Mouse (Mus musculus) midbrain, embryonic 10.5 days (tissue): ENCODE measurements at regions not wholly inside any gene's neighbourhood (a gene's known extent, or its start where the extent isn't known, plus 50 kb on each side); places are given as distances from the start of the nearest gene placed in this dataset.
A peak's percentile ranks its signal among the peaks of the same experiment; 100 is the strongest.

ENCODE experiments used
- DNase-seq: peaks from one replicate; pipeline ENCODE4 v3.0.0-alpha.2; 2017; ENCODE audit warnings: low spot score
- H3K27ac ChIP-seq: fragments of 300-500 bp; sonication (generic); replicated peaks from 2 replicates; pipeline ENCODE4 v1.5.1; 2016; ENCODE audit warnings: mild to moderate bottlenecking
- H3K27me3 ChIP-seq: fragments of 300-500 bp; sonication (generic); 2 replicates; pipeline ENCODE4 v1.6.1; 2016; ENCODE audit warnings: low read depth, mild to moderate bottlenecking; ENCODE audit not compliant: poor library complexity, severe bottlenecking
- H3K36me3 ChIP-seq: fragments of 300-500 bp; sonication (generic); 2 replicates; pipeline ENCODE4 v1.6.1; 2016; ENCODE audit warnings: mild to moderate bottlenecking, moderate library complexity
- H3K4me1 ChIP-seq: fragments of 300-500 bp; sonication (generic); 2 replicates; pipeline ENCODE4 v1.6.1; 2016
- H3K4me3 ChIP-seq: fragments of 300-500 bp; sonication (generic); 2 replicates; pipeline ENCODE4 v1.5.1; 2016; ENCODE audit warnings: mild to moderate bottlenecking, moderate library complexity
- H3K9me3 ChIP-seq: fragments of 300-500 bp; sonication (generic); replicated peaks from 2 replicates; pipeline ENCODE4 v1.6.1; 2016; ENCODE audit warnings: mild to moderate bottlenecking
- WGBS: fragments of 180-500 bp; shearing (Covaris S2); methylation state at CpG from one replicate; pipeline ENCODE4 v1.1.7; 2016; 5-methylcytosine and 5-hydroxymethylcytosine counted together

DNA sequence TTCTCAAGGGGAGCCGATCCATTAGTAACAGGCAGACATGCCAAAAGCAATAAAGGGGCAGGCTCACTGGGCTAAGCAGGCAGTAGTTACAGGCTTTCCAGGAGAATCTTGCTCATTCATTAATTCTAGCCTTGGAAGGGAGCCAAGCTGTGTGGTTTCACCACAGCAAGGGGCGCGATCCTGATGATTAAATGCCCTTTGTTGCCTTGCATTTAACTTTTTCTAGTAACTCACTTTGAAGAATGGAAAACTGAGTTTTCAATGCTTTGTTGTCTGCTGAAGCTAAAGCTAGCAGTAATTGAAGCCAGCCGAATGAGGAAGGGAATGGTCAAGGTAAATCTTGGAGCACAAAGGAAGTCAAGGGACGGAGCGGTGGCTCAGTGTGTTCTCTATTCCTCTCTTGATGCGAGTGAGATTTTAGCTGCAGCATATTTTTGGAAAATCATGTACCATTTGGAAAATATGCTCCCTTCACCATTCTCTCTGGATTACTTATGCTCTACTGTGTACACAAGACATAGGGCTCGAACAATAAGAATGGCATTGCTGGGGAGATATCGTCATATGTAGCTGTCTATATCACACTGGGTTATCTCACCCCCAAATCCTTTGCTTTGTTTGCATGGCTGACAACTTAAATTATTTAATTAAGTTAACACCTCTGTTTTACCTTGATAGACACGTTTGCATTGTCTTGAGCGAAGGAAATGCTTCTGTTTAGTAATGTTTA is 1399.4 kb downstream of the Slc22a22 start:
- WGBS: 63% methylated on average over 11 of the region's 11 CpGs
- no peak overlapping the region for H3K4me3 ChIP-seq
- H3K27ac ChIP-seq: peak overlapping the region; percentile 57; the same call in 1 of the 2 replicates

DNA sequence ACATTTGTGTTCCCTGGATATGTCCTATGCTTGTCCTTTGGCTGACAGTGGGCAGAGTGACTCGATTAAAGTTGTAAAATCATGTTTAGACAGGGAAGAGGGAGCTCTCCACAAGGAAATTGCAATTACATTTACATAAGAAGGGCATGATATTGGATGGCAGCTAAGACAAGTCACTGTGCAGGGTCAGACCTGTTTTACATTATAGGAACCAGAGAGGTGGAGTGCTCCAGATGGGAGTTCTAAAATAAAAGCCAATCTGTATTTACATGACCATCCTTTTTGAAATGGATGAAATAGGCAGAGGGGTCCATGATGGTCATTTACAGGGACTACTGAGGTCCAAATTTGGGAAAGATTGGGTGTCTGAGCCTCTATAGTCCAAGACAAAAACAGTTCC is 1400.3 kb downstream of the Slc22a22 start:
- WGBS: 72% methylated on average over 1 of the region's 1 CpGs

More for the DNA sequence above, 1399.4 kb downstream of the Slc22a22 start:
- no peaks in the 10 kb centered on the region for H3K36me3 ChIP-seq
- peak; percentile 19 for DNase-seq
- H3K4me1 ChIP-seq: peaks cover 8% of the 10 kb centered on the region
- H3K9me3 ChIP-seq: no peaks in the 10 kb centered on the region
- H3K27me3 ChIP-seq: no peaks in the 10 kb centered on the region

DNA sequence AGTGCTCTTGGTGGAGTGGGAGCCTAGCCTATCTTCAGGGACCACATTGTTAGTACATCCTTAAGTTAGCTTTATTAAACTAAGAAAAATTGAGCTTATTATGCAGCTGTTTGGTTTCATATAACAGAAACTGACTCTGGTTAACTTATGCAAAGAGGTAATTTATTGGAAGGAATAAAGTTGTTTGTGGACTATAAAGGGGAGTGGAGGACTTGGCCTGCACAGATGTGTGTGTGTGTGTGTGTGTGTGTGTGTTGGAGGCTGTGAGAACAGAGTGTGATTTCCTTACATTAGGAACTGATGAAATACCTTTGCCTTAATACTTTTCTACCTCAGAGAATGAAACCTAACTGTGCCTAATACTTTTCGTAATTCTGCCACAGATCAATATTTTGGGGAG is 1400.7 kb downstream of the Slc22a22 start:
- H3K36me3 ChIP-seq: no peaks in the 10 kb centered on the region
- no peaks in the 10 kb centered on the region for H3K27me3 ChIP-seq
- H3K4me3 ChIP-seq: no peak overlapping the region
- peaks cover 8% of the 10 kb centered on the region for H3K4me1 ChIP-seq
- H3K27ac ChIP-seq: no peak overlapping the region
- WGBS: 97% methylated on average over 1 of the region's 1 CpGs
- H3K9me3 ChIP-seq: no peaks in the 10 kb centered on the region
- no peak for DNase-seq

More for the DNA sequence above, 1400.3 kb downstream of the Slc22a22 start:
- H3K27ac ChIP-seq: no peak overlapping the region
- no peak overlapping the region for H3K4me3 ChIP-seq
- H3K36me3 ChIP-seq: no peaks in the 10 kb centered on the region
- H3K9me3 ChIP-seq: no peaks in the 10 kb centered on the region
- H3K27me3 ChIP-seq: no peaks in the 10 kb centered on the region
- DNase-seq: no peak
- H3K4me1 ChIP-seq: peaks cover 8% of the 10 kb centered on the region

- no peaks in the 10 kb centered on the region; the same call in 1 of the 2 replicates for H3K27me3 ChIP-seq
- H3K4me1 ChIP-seq: no peaks in the 10 kb centered on the region
- H3K27ac ChIP-seq: no peak overlapping the region
- H3K36me3 ChIP-seq: no peaks in the 10 kb centered on the region
- 91% methylated on average over 2 of the region's 2 CpGs for WGBS
- H3K9me3 ChIP-seq: no peaks in the 10 kb centered on the region
- no peak overlapping the region for H3K4me3 ChIP-seq
- DNase-seq: no peak
Observed at GRCm38 (mm10) chr15:56069511-56069910, 1407.9 kb downstream of the Slc22a22 start.

DNA sequence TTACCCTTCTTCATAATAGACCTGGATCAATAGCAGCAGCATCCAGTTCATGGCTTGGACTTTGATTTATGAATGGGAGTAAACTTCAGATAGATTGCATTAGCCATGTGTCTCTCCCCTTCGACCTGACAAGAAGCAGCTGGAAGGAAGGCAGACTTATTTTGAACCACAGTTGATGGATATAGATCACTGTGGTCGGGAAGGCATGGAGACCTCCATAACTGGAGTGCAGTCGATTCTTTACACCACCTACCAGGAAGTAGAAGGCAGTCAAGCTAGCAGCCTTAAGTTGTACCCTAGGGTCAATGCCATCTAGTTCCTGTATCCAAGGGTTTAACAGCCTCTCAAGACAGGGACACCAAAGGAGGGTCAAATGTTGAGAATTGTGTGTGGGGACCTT is 1410.2 kb downstream of the Slc22a22 start:
- WGBS: 80% methylated on average over 3 of the region's 3 CpGs
- H3K9me3 ChIP-seq: no peaks in the 10 kb centered on the region
- no peak overlapping the region for H3K27ac ChIP-seq
- no peak overlapping the region for H3K4me3 ChIP-seq
- H3K36me3 ChIP-seq: no peaks in the 10 kb centered on the region
- H3K27me3 ChIP-seq: no peaks in the 10 kb centered on the region; the same call in 1 of the 2 replicates
- no peaks in the 10 kb centered on the region for H3K4me1 ChIP-seq
- no peak for DNase-seq

DNA sequence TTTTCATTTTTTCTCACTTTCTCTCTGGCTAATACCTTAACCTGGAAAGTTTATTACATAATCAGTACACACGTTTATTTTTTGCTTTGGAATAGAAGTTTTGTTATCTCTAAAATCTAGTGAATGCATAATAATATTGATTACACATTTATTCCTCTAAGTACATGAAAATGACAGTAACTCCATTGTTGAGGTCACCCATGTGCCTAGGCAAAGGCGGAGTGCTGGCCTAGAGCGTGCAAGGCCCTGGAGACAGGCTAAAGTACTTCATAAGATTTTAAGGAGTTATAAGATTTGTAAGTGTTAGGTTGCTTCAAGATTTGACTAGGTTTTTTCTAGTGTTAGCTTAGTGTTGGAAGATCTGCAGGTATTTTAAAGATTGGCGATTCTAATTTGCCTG is 1410.9 kb downstream of the Slc22a22 start:
- no peaks in the 10 kb centered on the region for H3K36me3 ChIP-seq
- no peak overlapping the region for H3K4me3 ChIP-seq
- no peaks in the 10 kb centered on the region for H3K4me1 ChIP-seq
- H3K27ac ChIP-seq: no peak overlapping the region
- WGBS: 79% methylated on average over 4 of the region's 4 CpGs
- no peaks in the 10 kb centered on the region; the same call in 1 of the 2 replicates for H3K27me3 ChIP-seq
- H3K9me3 ChIP-seq: no peaks in the 10 kb centered on the region
- DNase-seq: no peak

DNA sequence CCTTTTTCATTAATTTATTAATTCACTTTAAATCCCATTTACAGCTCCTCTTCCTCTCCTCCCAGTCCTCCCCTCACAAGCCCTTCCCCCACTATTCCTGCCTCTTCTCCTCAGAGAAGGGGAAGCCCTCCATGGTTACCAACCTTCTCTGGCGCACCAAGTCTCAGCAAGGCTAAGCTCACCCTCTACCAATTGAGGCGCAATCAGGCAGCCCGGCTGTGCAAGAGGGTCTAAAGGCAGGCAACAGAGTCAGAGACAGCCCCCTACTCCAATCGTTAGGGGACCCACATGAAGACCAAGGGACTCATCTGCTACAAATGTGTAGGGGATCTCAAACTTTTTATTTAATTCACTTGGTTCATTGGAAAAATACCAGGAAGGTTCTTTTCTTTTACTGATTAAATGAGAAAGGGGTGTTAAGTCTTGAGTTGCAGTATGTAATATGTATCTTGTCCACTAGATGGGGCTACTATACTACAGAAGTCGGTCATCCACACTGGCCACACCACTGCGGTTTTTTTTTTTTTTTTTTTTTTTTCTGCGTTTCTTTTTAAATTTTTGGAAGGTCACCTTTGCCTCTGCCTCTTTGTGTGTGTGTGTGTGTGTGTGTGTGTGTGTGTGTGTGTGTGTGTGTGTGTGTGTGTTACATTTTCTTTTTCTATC is 1411.4 kb downstream of the Slc22a22 start:
- H3K27ac ChIP-seq: no peak overlapping the region
- H3K4me3 ChIP-seq: no peak overlapping the region
- WGBS: 31% methylated on average over 7 of the region's 7 CpGs
- H3K4me1 ChIP-seq: no peaks in the 10 kb centered on the region
- H3K27me3 ChIP-seq: no peaks in the 10 kb centered on the region; the same call in 1 of the 2 replicates
- H3K36me3 ChIP-seq: no peaks in the 10 kb centered on the region
- H3K9me3 ChIP-seq: no peaks in the 10 kb centered on the region
- no peak for DNase-seq

GRCm38 (mm10) chr15:56062576-56062975 is 1414.8 kb downstream of the Slc22a22 start:
- no peak overlapping the region for H3K27ac ChIP-seq
- H3K27me3 ChIP-seq: no peaks in the 10 kb centered on the region; the same call in 1 of the 2 replicates
- H3K4me1 ChIP-seq: no peaks in the 10 kb centered on the region
- H3K4me3 ChIP-seq: no peak overlapping the region
- no peaks in the 10 kb centered on the region for H3K9me3 ChIP-seq
- no peaks in the 10 kb centered on the region for H3K36me3 ChIP-seq
- DNase-seq: no peak
- WGBS: 77% methylated on average over 3 of the region's 3 CpGs

DNA sequence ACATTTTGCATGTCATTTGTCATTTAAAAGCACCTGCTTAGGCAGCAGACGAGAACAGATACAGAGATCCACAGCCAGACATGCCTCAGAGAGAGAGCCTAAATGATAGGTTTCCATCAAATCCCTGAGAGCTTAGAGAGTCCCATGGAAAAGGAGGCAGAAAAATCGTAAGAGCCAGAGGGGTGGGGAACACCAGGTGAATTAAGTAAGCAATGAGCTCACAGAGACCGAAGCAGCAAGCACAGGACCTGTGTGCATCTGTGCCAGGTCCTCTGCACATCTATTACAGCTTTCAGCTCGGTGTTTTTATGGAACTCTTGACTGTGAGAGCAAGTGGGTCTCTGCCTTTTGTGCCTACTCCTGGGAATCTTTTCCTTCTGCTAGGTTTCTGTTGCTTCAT is 1416.1 kb downstream of the Slc22a22 start:
- 74% methylated on average over 4 of the region's 4 CpGs for WGBS
- Histone ChIP-seq H3K9me3 (no peaks in the 10 kb centered on the region), H3K36me3 (no peaks in the 10 kb centered on the region), H3K27me3 (no peaks in the 10 kb centered on the region), H3K27ac (no peak overlapping the region), H3K4me3 (no peak overlapping the region), H3K4me1 (no peaks in the 10 kb centered on the region)
- no peak for DNase-seq

DNA sequence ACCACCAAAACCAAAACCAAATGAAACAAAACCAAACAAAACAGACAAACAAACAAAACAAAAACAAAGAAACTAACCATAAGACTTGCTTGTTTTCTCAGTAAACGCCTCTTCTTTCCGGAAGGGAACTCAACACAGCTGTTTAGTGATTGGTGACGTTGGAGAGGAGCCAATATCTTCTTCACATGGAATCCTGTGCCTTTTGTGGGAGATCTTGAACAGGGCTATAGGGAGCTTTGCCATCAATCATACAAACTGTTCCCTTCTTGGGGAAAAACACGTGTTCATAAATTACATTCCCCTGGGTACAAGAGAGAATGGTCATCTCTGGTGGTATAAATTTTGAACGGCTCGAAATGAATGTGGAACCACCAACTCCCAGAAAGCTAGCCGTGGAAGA is 1426.7 kb downstream of the Slc22a22 start:
- H3K27ac ChIP-seq: no peak overlapping the region
- no peak overlapping the region for H3K4me3 ChIP-seq
- no peaks in the 10 kb centered on the region for H3K9me3 ChIP-seq
- H3K27me3 ChIP-seq: no peaks in the 10 kb centered on the region
- 0 out of 2 replicates have a peak, but pooled peaks cover 3% of the 10 kb centered on the region for H3K4me1 ChIP-seq
- no peaks in the 10 kb centered on the region for H3K36me3 ChIP-seq
- 79% methylated on average over 7 of the region's 7 CpGs for WGBS
- DNase-seq: no peak

- no peak overlapping the region for H3K4me3 ChIP-seq
- H3K27me3 ChIP-seq: no peaks in the 10 kb centered on the region
- no peaks in the 10 kb centered on the region for H3K36me3 ChIP-seq
- 79% methylated on average over 2 of the region's 2 CpGs for WGBS
- no peak overlapping the region for H3K27ac ChIP-seq
- 0 out of 2 replicates have a peak, but pooled peaks cover 3% of the 10 kb centered on the region for H3K4me1 ChIP-seq
- DNase-seq: no peak
- H3K9me3 ChIP-seq: no peaks in the 10 kb centered on the region
Observed at GRCm38 (mm10) chr15:56047832-56048231, 1429.6 kb downstream of the Slc22a22 start.

DNA sequence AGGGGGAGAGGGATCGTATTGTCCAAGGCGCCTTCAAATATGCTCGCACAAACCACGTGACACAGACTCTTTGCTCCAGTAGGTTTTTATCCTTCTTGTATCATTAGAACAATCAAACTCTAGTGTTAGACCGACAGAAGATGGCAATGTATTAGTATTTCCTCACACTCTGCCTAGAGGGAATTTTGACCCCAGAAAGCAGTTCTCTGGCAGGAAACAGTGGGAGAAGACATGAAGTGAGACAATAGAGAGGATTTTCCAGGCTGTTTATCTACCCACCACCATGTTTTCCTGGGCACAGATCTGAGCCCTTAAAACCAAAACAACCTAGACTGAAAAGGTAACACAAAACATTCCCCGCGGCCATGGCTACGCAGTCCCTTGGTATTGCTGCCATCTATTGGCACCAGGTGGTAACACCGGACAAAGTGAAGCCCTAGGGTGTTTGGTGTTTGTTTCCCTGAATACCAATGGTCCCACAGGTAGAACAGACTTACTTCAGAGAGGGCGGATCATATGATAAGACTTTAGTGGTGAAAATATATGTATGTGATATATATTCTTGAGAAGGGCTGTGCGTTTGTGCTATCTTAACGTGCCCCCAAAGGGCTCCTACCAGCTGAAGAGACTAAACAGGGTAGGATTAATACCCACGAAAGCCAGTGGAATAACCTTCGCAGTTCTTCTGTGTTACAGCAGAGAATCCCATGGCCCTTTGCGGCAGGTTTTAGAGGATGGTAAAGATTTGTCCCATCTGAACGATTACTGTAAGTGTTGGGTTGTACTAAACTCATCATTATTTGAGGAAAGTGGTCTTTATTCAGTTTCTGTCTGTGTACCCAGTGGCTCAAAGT is 1430.5 kb downstream of the Slc22a22 start:
- WGBS: 39% methylated on average over 16 of the region's 16 CpGs
- H3K4me3 ChIP-seq: peak overlapping the region; percentile 39
- H3K36me3 ChIP-seq: no peaks in the 10 kb centered on the region
- 0 out of 2 replicates have a peak, but pooled peaks cover 3% of the 10 kb centered on the region for H3K4me1 ChIP-seq
- H3K27ac ChIP-seq: 0 out of 2 replicates have a peak overlapping the region, but pooled peaks have one; percentile 49
- DNase-seq: peak; percentile 69
- H3K9me3 ChIP-seq: no peaks in the 10 kb centered on the region
- H3K27me3 ChIP-seq: no peaks in the 10 kb centered on the region
